Mouse (Mus musculus): Measurements from ENCODE around the gene Entpd2. TPM values are rescaled to one million over a fixed set of nuclear protein-coding genes. Genes with fewer than 3 reads are reported as not detected.
A peak's percentile ranks its signal among the peaks of the same experiment; 100 is the strongest.

Entpd2 gene
- polyA plus RNA-seq, 1 experiment from 2014 or later = 3.7 TPM

DNA sequence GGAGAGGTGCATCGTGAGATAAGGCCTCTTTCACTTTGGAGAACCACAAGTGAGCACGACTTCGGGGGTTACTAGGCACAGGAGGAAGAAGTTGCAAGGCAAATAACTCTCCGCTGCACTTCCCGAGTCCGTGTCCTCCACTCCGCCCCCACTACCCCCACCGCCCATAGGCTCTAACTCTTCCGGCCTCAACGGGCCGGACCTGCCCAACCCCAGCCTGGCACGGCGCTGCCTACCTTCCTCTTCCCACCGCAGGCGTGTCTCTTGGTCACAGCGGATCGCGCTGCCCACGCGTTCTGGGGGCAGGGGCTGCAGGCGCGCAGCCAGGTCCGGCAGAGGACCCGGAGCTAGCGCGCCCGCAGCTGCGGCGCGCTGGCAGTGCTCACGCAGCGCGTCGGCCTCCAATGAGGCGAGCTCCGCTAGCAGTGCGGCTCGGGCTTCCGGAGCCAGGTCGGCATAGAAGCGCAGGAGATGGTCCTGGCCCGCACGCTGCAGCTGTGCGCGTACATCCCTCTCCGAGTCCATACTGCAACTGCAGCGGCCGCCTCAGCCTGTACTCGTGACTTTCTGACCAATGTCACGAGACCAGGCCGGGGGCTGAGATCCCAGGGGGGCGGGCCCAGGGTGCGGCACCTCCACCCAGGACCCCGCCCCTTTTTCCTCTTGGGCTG is 30.4 kb upstream of the Entpd2 start, which contains the start of gene Uap1l1:
Gene Uap1l1, minus strand, starts transcription at position 592 of the 671 bp plus-strand sequence.
- Histone ChIP-seq H3K9ac (peak within 1 kb of the TSS; percentile 64), H3K4me3 (peak within 1 kb of the TSS; percentile 59), H3K27ac (replicated peaks) (no peak within 1 kb of the TSS), H3K36me3 (no peaks in the 10 kb centered on the region), H3K4me1 (replicated peaks) (peaks cover 12% of the 10 kb centered on the region), H3K27me3 (peaks cover 33% of the 10 kb centered on the region), H3K9me3 (no peaks in the 10 kb centered on the region), H3K4me2 (peak within 1 kb of the TSS; percentile 99)
- WGBS = under 1% methylated on average over 54 of the region's 54 CpGs
- ATAC-seq (ENCODE audit: low FRiP score, low read depth) = peak; percentile 83

DNA sequence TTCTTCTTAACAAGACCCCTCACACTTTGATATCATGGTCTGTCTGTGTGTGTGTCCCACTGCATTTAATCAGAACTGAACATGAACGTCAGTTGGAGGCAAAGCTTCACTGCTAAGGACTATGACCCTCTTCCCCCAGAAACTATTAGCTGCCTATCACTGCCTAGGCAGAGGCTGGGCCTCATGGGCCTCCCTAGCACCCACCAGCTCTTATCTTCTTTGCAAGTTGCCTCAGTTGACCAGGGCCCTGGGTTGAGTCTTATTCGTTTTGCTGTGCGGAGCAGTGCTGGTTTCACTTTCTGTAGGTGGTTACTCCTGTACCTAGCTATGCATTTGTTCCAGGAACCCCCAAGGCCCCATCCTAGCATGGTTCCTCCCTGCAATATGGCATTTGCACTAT is 25.7 kb upstream of the Entpd2 start:
- Histone ChIP-seq H3K27ac (replicated peaks) (no peak overlapping the region), H3K27me3 (peaks cover 18% of the 10 kb centered on the region), H3K4me3 (no peak overlapping the region), H3K4me2 (no peak overlapping the region), H3K9ac (no peak overlapping the region), H3K36me3 (no peaks in the 10 kb centered on the region), H3K9me3 (no peaks in the 10 kb centered on the region), H3K4me1 (replicated peaks) (peaks cover 27% of the 10 kb centered on the region)
- ATAC-seq (ENCODE audit: low FRiP score, low read depth) = no peak
- 88% methylated on average over 3 of the region's 3 CpGs for WGBS

DNA sequence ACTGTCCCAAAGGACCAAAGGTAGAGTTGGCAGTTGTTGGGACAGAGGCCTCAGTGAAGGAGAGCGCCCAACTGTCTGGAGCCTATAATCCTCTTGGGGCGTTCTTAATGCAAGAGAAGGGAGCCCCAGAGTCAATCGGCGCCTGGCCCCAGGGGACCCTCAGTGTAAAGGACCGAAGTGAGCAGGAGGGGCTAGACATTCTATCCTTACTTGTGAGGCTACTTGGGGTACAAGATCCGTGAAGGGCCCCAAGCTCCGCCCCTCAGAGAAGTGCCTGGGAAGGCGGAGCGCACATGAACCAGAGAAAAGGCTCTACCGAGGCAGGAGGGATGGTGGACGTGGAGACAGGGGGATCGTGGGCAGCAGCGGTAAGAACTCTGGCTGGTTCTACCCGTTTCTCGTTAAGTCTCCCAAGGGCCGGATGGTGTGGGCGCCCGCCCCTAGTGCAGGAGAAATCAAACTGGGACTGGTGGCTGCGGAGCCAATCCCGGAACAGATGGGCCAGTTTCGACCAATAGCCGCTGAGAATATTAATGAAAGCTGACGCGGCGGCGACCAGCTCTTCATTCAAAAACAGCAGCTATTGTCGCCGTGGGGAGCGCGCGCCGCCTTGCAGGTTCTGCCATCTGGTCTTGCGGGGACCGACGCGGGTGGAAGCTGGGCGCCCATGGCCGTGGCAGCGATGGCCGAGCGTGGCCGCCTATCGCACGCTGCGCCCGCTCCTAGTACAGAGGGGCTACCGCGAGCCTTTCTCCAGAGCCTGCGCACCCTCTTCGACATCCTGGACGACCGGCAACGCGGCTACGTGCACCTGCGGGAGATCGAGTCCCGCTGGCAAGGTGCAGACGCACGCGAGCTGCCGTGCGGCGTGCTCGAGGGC is 23.7 kb upstream of the Entpd2 start, which contains the start of gene Sapcd2:
Gene Sapcd2, plus strand, starts transcription at position 558 of the 880 bp plus-strand sequence.
- H3K27me3 ChIP-seq = peaks cover 10% of the 10 kb centered on the region; the same call in 1 of the 2 replicates
- H3K27ac ChIP-seq (replicated peaks) = peak within 1 kb of the TSS; percentile 66
- peak; percentile 93 for ATAC-seq (ENCODE audit: low FRiP score, low read depth)
- H3K4me3 ChIP-seq = peak within 1 kb of the TSS; percentile 74
- no peaks in the 10 kb centered on the region for H3K9me3 ChIP-seq
- H3K9ac ChIP-seq = peak within 1 kb of the TSS; percentile 60
- under 1% methylated on average over 65 of the region's 65 CpGs for WGBS
- peaks cover 19% of the 10 kb centered on the region for H3K4me1 ChIP-seq (replicated peaks)
- H3K36me3 ChIP-seq = no peaks in the 10 kb centered on the region
- H3K4me2 ChIP-seq = peak within 1 kb of the TSS; percentile 99

DNA sequence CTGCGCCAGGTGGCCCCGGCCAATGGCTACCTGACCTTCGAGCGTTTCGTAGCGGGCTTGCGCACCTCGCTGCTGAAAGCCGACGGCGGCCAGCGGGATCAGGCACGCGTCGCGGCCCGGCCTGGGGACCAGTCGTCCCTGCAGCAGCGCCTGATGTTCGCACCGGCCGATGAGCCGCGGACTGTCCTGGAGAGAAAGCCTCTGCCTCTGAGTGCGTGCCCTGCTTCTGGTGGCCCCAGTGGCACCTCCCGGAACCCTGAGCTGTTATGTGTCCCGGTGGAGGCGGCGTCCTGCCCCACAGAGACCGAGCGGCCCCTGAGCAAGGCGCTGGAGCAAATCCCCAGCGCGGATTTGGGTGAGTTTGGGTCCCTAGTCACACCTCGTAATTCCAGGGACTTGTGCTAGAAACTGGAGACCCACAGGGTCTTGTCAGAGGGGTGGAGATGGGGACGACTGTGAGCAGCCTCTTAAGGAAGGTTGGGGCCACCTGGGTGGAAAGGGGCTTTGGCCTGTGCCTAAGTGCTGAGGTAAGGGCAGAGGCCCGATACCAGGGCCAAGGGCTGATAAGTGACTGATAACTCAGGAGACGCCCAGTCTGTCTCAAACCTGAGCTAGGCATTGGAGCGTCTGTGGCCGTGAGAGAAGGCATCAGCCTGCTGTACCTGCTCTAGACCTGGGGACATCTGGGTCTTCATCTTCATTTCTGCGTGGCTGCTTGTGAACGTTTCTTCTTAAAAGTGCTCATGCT is 22.9 kb upstream of the Entpd2 start:
- Histone ChIP-seq H3K4me1 (replicated peaks) (peaks cover 19% of the 10 kb centered on the region), H3K9ac (peak overlapping the region; percentile 60), H3K36me3 (no peaks in the 10 kb centered on the region), H3K9me3 (no peaks in the 10 kb centered on the region), H3K27me3 (peaks cover 6% of the 10 kb centered on the region; the same call in 1 of the 2 replicates), H3K27ac (replicated peaks) (peak overlapping the region; percentile 59; the same call in 1 of the 2 replicates), H3K4me2 (peak overlapping the region; percentile 99), H3K4me3 (peak overlapping the region; percentile 74)
- no peak for ATAC-seq (ENCODE audit: low FRiP score, low read depth)
- 2% methylated on average over 42 of the region's 42 CpGs for WGBS

DNA sequence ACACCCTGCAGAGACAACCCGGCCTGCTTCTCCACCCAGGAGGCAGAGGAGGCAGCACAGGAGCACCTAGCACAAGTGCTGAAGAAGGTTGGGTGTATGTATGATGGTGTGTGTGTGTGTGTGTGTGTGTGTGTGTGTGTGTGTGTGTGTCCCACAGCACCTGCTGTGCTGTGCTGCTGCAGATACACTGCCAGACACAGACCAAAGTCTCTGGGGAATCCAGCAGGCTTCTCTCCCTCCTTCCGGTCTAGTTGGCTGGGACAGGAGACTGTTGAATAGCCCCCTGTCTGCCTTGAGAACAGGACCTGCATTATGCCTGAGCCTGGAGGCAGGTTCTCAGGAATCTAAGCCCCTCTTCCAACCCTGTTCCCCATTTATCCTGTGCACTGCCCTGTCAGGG is 22.2 kb upstream of the Entpd2 start:
- Histone ChIP-seq H3K27me3 (peaks cover 6% of the 10 kb centered on the region; the same call in 1 of the 2 replicates), H3K36me3 (no peaks in the 10 kb centered on the region), H3K27ac (replicated peaks) (no peak overlapping the region), H3K9ac (no peak overlapping the region), H3K4me1 (replicated peaks) (peaks cover 19% of the 10 kb centered on the region), H3K9me3 (no peaks in the 10 kb centered on the region), H3K4me3 (peak overlapping the region; percentile 74), H3K4me2 (peak overlapping the region; percentile 99)
- WGBS = 9% methylated on average over 2 of the region's 2 CpGs
- ATAC-seq (ENCODE audit: low FRiP score, low read depth) = no peak

DNA sequence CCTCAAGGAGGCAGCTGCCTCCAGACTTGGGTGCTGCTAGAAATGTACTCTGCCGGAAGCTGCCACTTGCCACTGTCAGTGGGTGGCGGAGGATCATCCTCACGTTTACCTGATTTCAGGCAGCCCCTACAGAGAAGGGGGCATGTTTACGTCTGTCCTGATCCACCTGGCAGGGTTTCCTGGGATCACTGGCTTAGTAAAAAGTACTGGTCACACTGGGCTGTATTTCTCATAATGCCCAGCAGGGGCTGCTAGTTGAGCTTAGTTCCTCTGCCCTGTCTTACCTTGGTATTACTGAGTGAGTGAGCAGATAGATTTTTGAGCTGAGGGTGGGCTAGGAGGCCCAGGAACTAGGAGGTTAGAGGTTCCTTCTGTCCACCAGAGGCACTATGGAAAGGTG is 19.1 kb upstream of the Entpd2 start:
- Histone ChIP-seq H3K27ac (replicated peaks) (no peak overlapping the region), H3K9me3 (no peaks in the 10 kb centered on the region), H3K9ac (no peak overlapping the region), H3K36me3 (no peaks in the 10 kb centered on the region), H3K4me2 (no peak overlapping the region), H3K4me1 (replicated peaks) (peaks cover 16% of the 10 kb centered on the region), H3K4me3 (no peak overlapping the region), H3K27me3 (peaks cover 6% of the 10 kb centered on the region; the same call in 1 of the 2 replicates)
- 67% methylated on average over 4 of the region's 4 CpGs for WGBS
- ATAC-seq (ENCODE audit: low FRiP score, low read depth) = no peak

DNA sequence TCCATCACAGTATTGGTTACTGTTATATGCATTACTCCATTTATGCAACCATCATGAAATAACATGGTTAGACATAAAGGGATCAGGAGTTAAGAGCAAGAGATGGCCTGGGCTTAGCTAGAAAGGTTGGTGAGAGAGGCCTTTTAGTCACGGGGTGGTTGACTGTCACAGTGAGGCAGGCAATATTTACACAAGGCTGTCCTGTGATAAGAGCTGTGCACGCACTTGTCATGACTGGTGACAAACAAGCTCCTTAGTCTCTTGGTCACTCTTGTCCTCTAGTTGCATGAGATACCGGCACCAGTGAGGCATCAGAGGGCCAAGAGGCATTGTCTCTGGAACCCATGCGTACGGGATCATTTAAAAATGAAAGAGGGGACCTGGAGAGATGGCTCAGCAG is 11.2 kb upstream of the Entpd2 start:
- Histone ChIP-seq H3K27me3 (no peaks in the 10 kb centered on the region), H3K9ac (no peak overlapping the region), H3K4me1 (replicated peaks) (no peaks in the 10 kb centered on the region), H3K9me3 (no peaks in the 10 kb centered on the region), H3K4me3 (no peak overlapping the region), H3K36me3 (no peaks in the 10 kb centered on the region), H3K4me2 (no peak overlapping the region), H3K27ac (replicated peaks) (no peak overlapping the region)
- 82% methylated on average over 5 of the region's 5 CpGs for WGBS
- no peak for ATAC-seq (ENCODE audit: low FRiP score, low read depth)

DNA sequence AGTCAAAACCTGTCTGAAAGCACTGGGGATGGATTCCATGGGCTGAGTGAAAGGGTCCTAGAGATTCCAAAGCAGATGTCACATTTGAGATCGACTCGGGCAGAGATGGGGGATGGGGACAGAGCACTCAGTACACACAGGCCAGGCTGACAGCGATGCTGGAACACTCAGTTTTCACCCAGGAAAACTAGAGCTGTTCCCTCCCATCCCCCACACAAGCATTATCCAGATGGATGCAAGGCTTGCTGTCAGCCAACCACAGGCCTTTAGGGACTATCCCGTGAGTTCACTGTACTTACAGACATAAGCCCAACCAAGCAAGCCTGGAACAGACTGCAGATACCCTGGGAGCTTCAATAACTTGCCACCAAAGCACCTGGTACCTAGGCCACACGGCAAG is 4.4 kb upstream of the Entpd2 start:
- H3K4me3 ChIP-seq = no peak overlapping the region
- no peaks in the 10 kb centered on the region for H3K9me3 ChIP-seq
- peaks cover 18% of the 10 kb centered on the region for H3K27me3 ChIP-seq
- no peak overlapping the region for H3K4me2 ChIP-seq
- H3K4me1 ChIP-seq (replicated peaks) = peaks cover 14% of the 10 kb centered on the region
- ATAC-seq (ENCODE audit: low FRiP score, low read depth) = no peak
- 63% methylated on average over 5 of the region's 5 CpGs for WGBS
- no peak overlapping the region for H3K9ac ChIP-seq
- no peak overlapping the region for H3K27ac ChIP-seq (replicated peaks)
- no peaks in the 10 kb centered on the region for H3K36me3 ChIP-seq

DNA sequence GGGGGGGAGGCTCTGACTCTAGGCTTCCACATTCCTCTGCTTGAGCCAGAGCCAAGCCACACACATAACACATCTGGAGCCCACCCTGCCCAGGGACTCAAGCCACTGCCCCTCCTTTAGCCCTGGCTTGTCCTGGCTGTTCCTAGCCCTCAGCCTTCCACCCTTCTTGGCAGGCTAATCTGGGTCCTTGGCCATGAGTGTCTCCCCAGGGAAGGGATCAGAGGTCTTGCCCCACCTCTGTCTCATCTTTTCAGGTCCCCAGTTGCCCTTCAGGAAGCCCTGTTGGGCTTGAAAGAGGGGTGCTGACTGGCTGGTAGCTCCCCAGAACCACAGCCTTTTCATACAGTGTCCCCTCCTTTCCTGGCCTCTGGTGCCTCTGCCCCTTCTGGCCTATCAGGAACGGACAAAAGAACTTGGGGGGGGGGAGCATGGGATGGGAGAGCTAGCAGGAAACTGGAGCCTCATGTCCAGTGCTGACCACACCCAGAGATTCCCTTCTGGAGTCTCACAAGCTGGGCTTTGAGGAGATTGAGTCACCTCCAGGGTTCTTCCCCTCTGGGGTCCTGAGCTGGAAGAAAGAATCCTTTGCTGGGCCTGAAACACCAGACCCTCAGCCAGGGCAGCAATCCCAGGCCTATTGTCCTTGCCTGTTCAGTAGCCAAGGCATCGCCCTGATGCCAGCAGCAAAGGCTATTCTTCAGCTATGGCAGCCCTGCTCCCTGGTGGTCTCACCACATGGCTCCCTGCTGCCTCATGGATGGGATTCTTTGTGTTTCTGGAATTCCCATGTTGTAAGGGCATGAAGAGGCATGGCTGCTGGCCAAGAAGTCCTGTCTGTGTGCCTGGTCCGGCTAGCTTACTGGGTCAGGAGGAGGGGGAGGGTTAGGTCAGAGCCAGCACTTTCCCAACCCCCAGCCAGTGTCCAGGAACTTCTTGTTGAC is 1.1 kb upstream of the Entpd2 start:
- WGBS = 17% methylated on average over 3 of the region's 3 CpGs
- H3K9ac ChIP-seq = no peak overlapping the region
- no peak overlapping the region for H3K4me2 ChIP-seq
- H3K27me3 ChIP-seq = peaks cover 51% of the 10 kb centered on the region
- ATAC-seq (ENCODE audit: low FRiP score, low read depth) = peak; percentile 80
- peaks cover 18% of the 10 kb centered on the region for H3K4me1 ChIP-seq (replicated peaks)
- H3K27ac ChIP-seq (replicated peaks) = 0 out of 2 replicates have a peak overlapping the region, but pooled peaks have one; percentile 3
- H3K36me3 ChIP-seq = no peaks in the 10 kb centered on the region
- H3K9me3 ChIP-seq = no peaks in the 10 kb centered on the region
- H3K4me3 ChIP-seq = no peak overlapping the region

DNA sequence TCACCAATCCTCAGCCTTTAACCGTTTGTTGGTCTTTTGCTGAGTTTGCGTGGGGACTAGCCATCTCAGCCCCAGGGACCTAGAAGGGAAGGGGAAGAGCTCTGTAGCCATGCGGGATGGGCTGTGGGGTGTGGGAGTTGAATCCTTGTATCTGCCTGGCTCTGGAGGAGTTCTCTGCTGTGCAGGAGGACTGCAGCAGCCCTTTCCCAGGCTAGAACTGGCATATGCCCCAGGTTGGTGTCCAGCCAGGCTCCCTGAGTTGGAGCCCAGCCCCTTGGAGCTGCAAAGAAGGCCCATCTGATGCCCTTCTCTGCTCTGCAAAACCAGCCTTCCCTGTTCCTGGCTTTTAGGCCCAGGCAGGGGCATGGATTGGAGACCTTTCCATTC is 916 bp downstream of the Entpd2 start:
- Histone ChIP-seq H3K9me3 (no peaks in the 10 kb centered on the region), H3K4me1 (replicated peaks) (peaks cover 28% of the 10 kb centered on the region), H3K9ac (no peak overlapping the region), H3K4me3 (peak overlapping the region; percentile 31), H3K27me3 (peaks cover 58% of the 10 kb centered on the region), H3K27ac (replicated peaks) (no peak overlapping the region), H3K4me2 (peak overlapping the region; percentile 53), H3K36me3 (no peaks in the 10 kb centered on the region)
- ATAC-seq (ENCODE audit: low FRiP score, low read depth) = no peak
- WGBS = 32% methylated on average over 3 of the region's 3 CpGs

DNA sequence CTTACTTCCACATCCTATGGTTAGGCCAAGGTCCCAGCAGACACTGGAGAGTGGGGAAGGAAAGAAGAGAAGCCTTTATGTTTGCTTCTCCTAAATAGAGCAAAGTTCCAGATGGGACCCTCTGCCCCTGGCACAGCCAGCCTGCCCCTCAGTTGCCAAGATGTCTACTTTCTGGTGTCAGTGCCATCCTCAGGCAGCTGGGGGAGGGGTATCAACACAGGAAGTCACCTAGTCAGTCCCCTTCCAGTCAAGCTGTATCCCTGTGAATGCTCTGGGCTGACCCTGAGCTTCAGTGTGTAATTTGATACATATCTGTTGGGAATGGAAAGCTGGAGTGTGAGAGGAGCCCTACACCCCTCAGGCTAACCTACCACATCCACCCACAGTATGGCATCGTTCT is 1.3 kb downstream of the Entpd2 start:
- Histone ChIP-seq H3K4me1 (replicated peaks) (peaks cover 29% of the 10 kb centered on the region), H3K27me3 (peaks cover 58% of the 10 kb centered on the region), H3K9me3 (no peaks in the 10 kb centered on the region), H3K27ac (replicated peaks) (no peak overlapping the region), H3K9ac (no peak overlapping the region), H3K36me3 (no peaks in the 10 kb centered on the region), H3K4me3 (no peak overlapping the region), H3K4me2 (no peak overlapping the region)
- ATAC-seq (ENCODE audit: low FRiP score, low read depth) = no peak
- 74% methylated on average over 1 of the region's 1 CpGs for WGBS
